8 mouse cellular contexts compared by ENCODE assay signal in genomic region chr9:25309505-25310182, GRCm38 (mm10). TPM values are rescaled to one million over a fixed set of nuclear protein-coding genes. Genes with fewer than 3 reads are reported as not detected.
DNase-seq lines count a peak whose midpoint lies in the region; ATAC-seq and TF ChIP-seq lines count a peak whose summit lies in the region.

No protein-coding gene starts in this region.

- intact Hi-C loops in left cerebral cortex, postnatal 10 days (cut with DNase I): loop anchor here (5.0 to 10.0 kb wide), 3 partner anchors 55 to 1465 kb away; partner anchors contain the start of gene Sept7

- no peak overlapping the region for H3K4me3 ChIP-seq in kidney, adult 2 months (ENCODE audit: insufficient read depth, low read depth, low read length)
- H3K4me3 ChIP-seq in midbrain, embryonic 12.5 days: no peak overlapping the region

- DNase-seq in left cerebral cortex, adult 9 months (ENCODE audit: low spot score in 2 of 2): peak; percentile 25 to 33
- DNase-seq in left cerebral cortex, postnatal 10 days (ENCODE audit: extremely low spot score in 1 of 2, low spot score in 2 of 2): no peak
- DNase-seq in R1 (ENCODE audit: low read depth, low spot score): peak; percentile 66
- peak; percentile 32 for DNase-seq in embryo, embryonic 11.5 days (ENCODE audit: low read depth, low spot score)
- DNase-seq in kidney, adult 2 months: peak; percentile 68
- DNase-seq in testis, postnatal 10 days (ENCODE audit: low spot score): no peak
- no peak for DNase-seq in left cerebral cortex, adult 8-10 months (ENCODE audit: low spot score in 2 of 2)

- no peak overlapping the region for H3K9ac ChIP-seq in midbrain, embryonic 12.5 days (replicated peaks)

- H3K4me1 ChIP-seq in kidney, adult 2 months (ENCODE audit: control insufficient read depth, insufficient read depth, low read length): no peaks in the 10 kb centered on the region
- H3K4me1 ChIP-seq in midbrain, embryonic 12.5 days: no peaks in the 10 kb centered on the region

- no peaks in the 10 kb centered on the region for H3K27me3 ChIP-seq in kidney, adult 2 months (replicated peaks; ENCODE audit: control insufficient read depth, insufficient read depth, low read length)
- H3K27me3 ChIP-seq in midbrain, embryonic 12.5 days: no peaks in the 10 kb centered on the region

- no peak overlapping the region for H3K4me2 ChIP-seq in midbrain, embryonic 12.5 days (replicated peaks)

- peak; percentile 62 for ATAC-seq in midbrain, embryonic 12.5 days (ENCODE audit: low FRiP score, low read depth)

- TF ChIP-seq POLR2A in kidney, adult 2 months (IDR thresholded peaks at IDR 0.05; ENCODE audit: low read depth, low read length): no peak

- no peaks in the 10 kb centered on the region for H3K9me3 ChIP-seq in midbrain, embryonic 12.5 days

- no peak overlapping the region for H3K27ac ChIP-seq in kidney, adult 2 months (ENCODE audit: insufficient read depth, low read depth, low read length)
- H3K27ac ChIP-seq in midbrain, embryonic 12.5 days (replicated peaks): no peak overlapping the region

- peaks cover 8% of the 10 kb centered on the region for H3K36me3 ChIP-seq in kidney, adult 2 months (ENCODE audit: control insufficient read depth, insufficient read depth, low read length)
- H3K36me3 ChIP-seq in midbrain, embryonic 12.5 days: peaks cover 29% of the 10 kb centered on the region

- 84% methylated on average over 1 of the region's 1 CpGs for WGBS in kidney, adult 2 months
- 93% methylated on average over 1 of the region's 1 CpGs for WGBS in midbrain, embryonic 12.5 days

- peak; percentile 48 for TF ChIP-seq CTCF in kidney, adult 2 months (conservative IDR thresholded peaks at IDR 0.05; ENCODE audit: insufficient read depth, insufficient read length, low read depth, low read length)

RNA-seq across cellular contexts. Expression of gene Sept7, which starts 57.4 kb away (rescaled TPM):
- total RNA-seq in left cerebral cortex, postnatal 10 days (2021): 100 to 1,000 TPM; 320 to 329 TPM
- polyA plus RNA-seq in kidney, adult 2 months (2012; rRNA removed): 6.3 and 10.9 TPM in 2 replicates
- polyA plus RNA-seq in midbrain, embryonic 12.5 days (2016; fragmentation: Nextera tagmentation; extraction: Ambion mirVana): 258 and 270 TPM in 2 replicates
- total RNA-seq in left cerebral cortex, adult 8-10 months (2022): 100 to 1,000 TPM; 367 to 384 (median 373) TPM

Comparison
In these comparisons a context has a peak if more than half of its experiments do, and no peak if none do; other contexts are left out.
1. DNase-seq: peak in left cerebral cortex, adult 9 months (2 of 2), R1 (single experiment), embryo, embryonic 11.5 days (single experiment) and kidney, adult 2 months (single experiment); none in left cerebral cortex, postnatal 10 days (0 of 2), testis, postnatal 10 days (single experiment) and left cerebral cortex, adult 8-10 months (0 of 2).